Mouse (Mus musculus) embryonic fibroblast, embryonic 13.5 days (primary cell): ENCODE measurements around the gene Gm3159.
"Not testable (repeated sequence)": the region's sequence is repeated elsewhere in the genome, so short reads cannot be mapped to it uniquely, and the experiment has no call there.

ENCODE experiments used
- CTCF ChIP-seq: IDR thresholded peaks from 2 replicates; pipeline ENCODE4 v1.5.1; 2011; ENCODE audit warnings: mild to moderate bottlenecking, control low read depth, low read length, moderate library complexity, borderline replicate concordance; ENCODE audit not compliant: insufficient read depth
- POLR2A ChIP-seq: IDR thresholded peaks from 2 replicates; pipeline ENCODE4 v1.6.1; 2011; ENCODE audit warnings: low read depth, mild to moderate bottlenecking, control low read depth, low read length, moderate library complexity

- TF ChIP-seq CTCF, POLR2A: not testable (repeated sequence)
These were observed 6.5 kb downstream of the Gm3159 start for GRCm38 (mm10) chr14:4403840-4404239.
